Mouse (Mus musculus): ENCODE measurements around the gene Rack1. TPM values are rescaled to one million over a fixed set of nuclear protein-coding genes. Genes with fewer than 3 reads are reported as not detected.
A peak's percentile ranks its signal among the peaks of the same experiment; 100 is the strongest.
"Not testable (repeated sequence)": the region's sequence is repeated elsewhere in the genome, so short reads cannot be mapped to it uniquely, and the experiment has no call there.

Rack1 gene
- 512 and 565 TPM in 2 replicates for polyA plus RNA-seq (2016; fragmentation: Nextera tagmentation; extraction: Ambion mirVana)

DNA sequence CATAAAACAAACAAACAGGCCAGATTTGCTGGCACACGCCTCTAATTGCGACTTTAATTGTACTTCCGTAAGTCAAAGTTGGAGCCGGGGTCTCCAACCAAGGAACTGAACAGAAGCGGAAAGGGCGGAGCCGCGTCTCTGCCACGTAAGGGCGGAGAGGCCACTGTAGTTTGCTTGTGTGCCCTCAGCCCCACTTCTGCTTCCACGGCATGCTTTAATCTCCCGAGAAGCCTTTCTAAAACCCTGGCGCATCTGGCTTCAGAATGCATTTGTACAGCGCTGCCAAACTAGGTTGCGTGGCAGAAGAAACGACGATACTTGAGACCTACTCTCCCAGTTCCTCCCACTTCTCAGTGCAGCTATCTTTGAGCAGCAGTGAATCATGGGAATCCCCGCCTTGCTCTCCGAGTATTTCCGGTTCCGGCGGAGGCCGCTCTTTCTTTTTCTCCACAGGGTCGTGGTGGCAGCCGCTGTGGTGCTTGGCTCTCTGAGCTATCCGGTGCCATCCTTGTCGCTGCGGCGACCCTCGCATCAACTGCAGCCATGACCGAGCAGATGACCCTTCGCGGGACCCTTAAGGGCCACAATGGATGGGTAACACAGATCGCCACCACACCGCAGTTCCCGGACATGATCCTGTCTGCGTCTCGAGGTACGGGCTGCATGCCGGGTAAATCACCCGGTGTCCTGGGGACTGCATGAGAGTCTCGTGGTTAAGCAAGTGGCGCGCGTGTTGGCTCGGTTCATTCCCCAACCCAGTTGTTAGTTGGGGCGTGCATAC lies at the start of gene Rack1:
Rack1 (plus strand) TSS at position 412 of the 781 bp plus-strand sequence.
- Histone ChIP-seq H3K4me3 (replicated peaks) (peak within 1 kb of the TSS; percentile 78), H3K4me2 (peak within 1 kb of the TSS; percentile 92), H3K36me3 (replicated peaks) (peaks cover 39% of the 10 kb centered on the region), H3K27me3 (no peaks in the 10 kb centered on the region), H3K27ac (peak within 1 kb of the TSS; percentile 93), H3K9ac (peak within 1 kb of the TSS; percentile 89), H3K9me3 (no peaks in the 10 kb centered on the region), H3K4me1 (peaks cover 31% of the 10 kb centered on the region)
- WGBS: under 1% methylated on average over 47 of the region's 47 CpGs
- ATAC-seq (ENCODE audit: low FRiP score): peak; percentile 93

DNA sequence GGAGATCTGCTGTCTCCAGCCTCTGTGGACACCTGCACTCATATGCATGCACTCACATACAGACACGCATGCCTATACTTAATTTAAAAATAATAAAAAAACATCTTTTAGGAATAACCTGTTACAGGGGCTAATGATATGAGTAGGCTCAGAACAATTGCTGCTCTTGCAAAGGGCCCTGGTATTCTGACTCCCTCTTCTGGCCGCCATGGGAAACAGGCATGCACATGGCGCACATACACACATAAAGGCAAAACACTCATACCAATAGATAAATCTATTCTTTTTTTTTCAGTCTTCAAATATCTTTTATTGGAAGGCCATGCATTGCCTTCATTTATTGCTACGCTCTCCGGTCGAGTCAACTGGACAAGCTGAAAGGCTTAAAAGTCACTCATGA lies 49.7 kb upstream of the Rack1 start:
- no peaks in the 10 kb centered on the region for H3K9me3 ChIP-seq
- H3K4me1 ChIP-seq: no peaks in the 10 kb centered on the region
- 95% methylated on average over 6 of the region's 6 CpGs for WGBS
- no peak overlapping the region for H3K4me3 ChIP-seq (replicated peaks)
- H3K36me3 ChIP-seq (replicated peaks): no peaks in the 10 kb centered on the region
- H3K27me3 ChIP-seq: no peaks in the 10 kb centered on the region
- H3K4me2 ChIP-seq: no peak overlapping the region
- no peak overlapping the region for H3K27ac ChIP-seq
- H3K9ac ChIP-seq: no peak overlapping the region
- ATAC-seq (ENCODE audit: low FRiP score): no peak

DNA sequence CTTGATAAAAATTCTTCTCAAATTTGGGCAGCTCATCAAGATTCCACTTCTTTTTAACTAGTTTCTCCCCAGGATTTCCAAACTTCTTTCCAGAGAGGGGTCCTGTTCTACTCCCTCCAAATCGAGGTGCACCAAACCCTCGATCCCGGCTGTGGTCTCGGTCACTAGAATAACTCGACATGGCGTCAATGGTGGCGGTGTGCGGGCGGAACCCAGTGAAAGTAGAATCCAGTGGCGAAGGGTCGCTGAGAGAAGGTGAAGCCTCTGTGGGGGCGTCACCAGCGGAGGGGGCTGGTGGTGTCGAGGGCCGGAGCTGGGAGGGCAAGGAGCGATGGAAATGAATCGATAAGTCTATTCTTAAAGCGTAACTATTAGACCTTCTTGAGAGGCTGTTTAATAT lies 46.6 kb upstream of the Rack1 start:
- not testable (repeated sequence) for H3K27me3 ChIP-seq; H3K4me1 ChIP-seq; H3K4me3 ChIP-seq (replicated peaks); H3K4me2 ChIP-seq; H3K9ac ChIP-seq; ATAC-seq (ENCODE audit: low FRiP score); H3K36me3 ChIP-seq (replicated peaks); H3K27ac ChIP-seq; H3K9me3 ChIP-seq
- 94% methylated on average over 18 of the region's 18 CpGs for WGBS

DNA sequence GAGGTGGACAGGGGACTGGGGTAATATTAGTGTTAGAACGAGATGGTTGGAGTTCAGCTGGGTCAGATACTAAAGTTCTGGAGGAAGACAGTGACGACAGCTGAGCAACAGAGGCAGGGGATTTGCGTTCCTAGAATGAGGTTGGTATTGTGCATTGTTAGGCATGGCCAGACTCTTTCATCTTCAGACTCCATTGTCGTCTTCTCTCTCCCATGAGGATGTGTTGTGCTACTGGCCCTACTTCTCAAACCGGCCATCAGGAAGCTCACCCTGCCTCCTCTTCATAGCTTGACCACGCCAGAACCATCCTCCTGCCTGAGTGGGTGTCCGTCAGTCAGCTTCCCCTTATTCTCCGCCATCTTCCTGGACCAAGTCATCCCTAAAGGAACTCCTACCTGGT lies 41.1 kb upstream of the Rack1 start:
- Histone ChIP-seq H3K27me3 (no peaks in the 10 kb centered on the region), H3K4me1 (0 out of 2 replicates have a peak, but pooled peaks cover 4% of the 10 kb centered on the region), H3K36me3 (replicated peaks) (no peaks in the 10 kb centered on the region), H3K9ac (no peak overlapping the region), H3K27ac (no peak overlapping the region), H3K9me3 (no peaks in the 10 kb centered on the region), H3K4me3 (replicated peaks) (no peak overlapping the region), H3K4me2 (no peak overlapping the region)
- no peak for ATAC-seq (ENCODE audit: low FRiP score)
- WGBS: 83% methylated on average over 8 of the region's 8 CpGs

DNA sequence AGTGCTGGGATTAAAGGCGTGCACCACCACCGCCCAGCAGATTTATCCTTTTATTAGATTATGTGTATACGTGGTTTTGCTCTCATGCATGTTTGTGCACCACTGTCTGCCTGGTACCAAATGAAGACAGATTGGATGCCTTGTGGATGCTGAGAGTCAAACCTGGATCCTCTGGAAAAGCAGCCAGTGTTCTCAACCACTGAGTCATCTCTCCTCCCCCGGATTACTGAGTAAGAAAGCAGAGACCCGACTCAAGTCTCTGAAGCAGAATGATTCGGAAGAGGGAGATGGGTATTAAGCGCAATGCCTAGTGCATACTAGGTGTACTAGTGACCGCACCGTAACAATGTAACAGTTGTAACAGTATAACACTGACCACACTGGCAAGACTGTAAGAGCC lies 36.0 kb upstream of the Rack1 start:
- H3K4me1 ChIP-seq: no peaks in the 10 kb centered on the region
- 93% methylated on average over 9 of the region's 9 CpGs for WGBS
- no peak overlapping the region for H3K4me3 ChIP-seq (replicated peaks)
- H3K9me3 ChIP-seq: no peaks in the 10 kb centered on the region
- ATAC-seq (ENCODE audit: low FRiP score): no peak
- H3K4me2 ChIP-seq: no peak overlapping the region
- no peak overlapping the region for H3K27ac ChIP-seq
- no peak overlapping the region for H3K9ac ChIP-seq
- H3K36me3 ChIP-seq (replicated peaks): no peaks in the 10 kb centered on the region
- no peaks in the 10 kb centered on the region for H3K27me3 ChIP-seq

DNA sequence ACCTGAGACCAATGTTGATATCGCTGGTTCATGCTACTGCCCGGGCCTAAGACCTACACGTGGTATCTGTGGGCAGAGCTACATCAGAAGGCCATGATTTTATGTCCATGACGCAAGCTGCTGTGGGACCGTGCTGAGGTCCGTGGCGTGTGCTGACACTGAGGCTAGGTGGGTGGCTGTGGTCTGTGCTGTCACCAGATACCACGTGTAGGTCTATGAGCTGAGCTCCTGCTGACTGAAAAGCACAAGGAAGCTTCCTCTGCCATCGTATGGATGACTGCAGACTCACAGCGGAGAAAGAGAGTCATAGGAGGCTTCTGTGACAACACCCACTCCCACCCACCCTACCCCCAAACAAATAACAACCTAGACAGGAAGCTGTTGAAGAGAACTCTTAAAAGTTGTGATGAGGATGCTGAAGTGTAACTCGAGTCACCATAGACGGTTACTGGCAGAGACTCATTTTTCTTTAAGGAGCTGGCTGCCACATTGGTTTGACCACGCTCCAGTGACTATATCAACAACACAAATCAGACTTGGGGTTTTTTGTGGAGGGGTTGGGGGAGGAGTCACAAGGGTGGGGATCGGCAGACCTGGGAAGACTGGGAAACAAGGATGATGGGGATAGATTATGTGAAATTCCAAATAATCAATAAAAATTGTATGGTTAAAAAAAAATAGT lies 32.8 kb upstream of the Rack1 start:
- H3K9ac ChIP-seq: no peak overlapping the region
- WGBS: 90% methylated on average over 14 of the region's 14 CpGs
- ATAC-seq (ENCODE audit: low FRiP score): no peak

DNA sequence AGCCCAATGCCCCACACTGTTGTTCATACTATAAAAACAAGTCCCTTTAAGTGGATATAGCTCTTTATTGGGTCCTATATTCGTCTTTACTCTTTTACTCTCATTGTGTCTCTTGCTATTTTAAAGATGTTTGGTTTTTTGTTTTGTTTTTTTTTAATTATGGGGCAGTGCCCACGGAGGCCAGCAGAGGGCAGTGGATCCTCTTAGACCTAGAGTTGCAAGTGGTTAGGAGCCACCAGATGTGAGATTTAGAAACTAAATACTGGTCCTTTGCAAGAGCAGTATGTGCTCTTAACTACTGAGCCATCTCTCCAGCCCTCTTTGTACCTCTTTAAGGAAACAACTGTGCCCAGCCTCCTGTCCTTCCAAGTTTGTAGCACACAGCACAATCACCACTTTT lies 28.4 kb upstream of the Rack1 start:
- H3K9me3 ChIP-seq: no peaks in the 10 kb centered on the region
- WGBS: 5% methylated on average over 2 of the region's 2 CpGs
- H3K4me3 ChIP-seq (replicated peaks): no peak overlapping the region
- ATAC-seq (ENCODE audit: low FRiP score): no peak
- no peak overlapping the region for H3K27ac ChIP-seq
- no peak overlapping the region for H3K4me2 ChIP-seq
- H3K9ac ChIP-seq: no peak overlapping the region
- 0 out of 2 replicates have a peak, but pooled peaks cover 3% of the 10 kb centered on the region for H3K27me3 ChIP-seq
- H3K36me3 ChIP-seq (replicated peaks): no peaks in the 10 kb centered on the region
- peaks cover 5% of the 10 kb centered on the region; the same call in 1 of the 2 replicates for H3K4me1 ChIP-seq

More for the DNA sequence above, 32.8 kb upstream of the Rack1 start:
- Histone ChIP-seq H3K9me3 (no peaks in the 10 kb centered on the region), H3K4me3 (replicated peaks) (no peak overlapping the region), H3K27ac (no peak overlapping the region), H3K36me3 (replicated peaks) (no peaks in the 10 kb centered on the region), H3K4me2 (no peak overlapping the region), H3K4me1 (no peaks in the 10 kb centered on the region), H3K27me3 (no peaks in the 10 kb centered on the region)

DNA sequence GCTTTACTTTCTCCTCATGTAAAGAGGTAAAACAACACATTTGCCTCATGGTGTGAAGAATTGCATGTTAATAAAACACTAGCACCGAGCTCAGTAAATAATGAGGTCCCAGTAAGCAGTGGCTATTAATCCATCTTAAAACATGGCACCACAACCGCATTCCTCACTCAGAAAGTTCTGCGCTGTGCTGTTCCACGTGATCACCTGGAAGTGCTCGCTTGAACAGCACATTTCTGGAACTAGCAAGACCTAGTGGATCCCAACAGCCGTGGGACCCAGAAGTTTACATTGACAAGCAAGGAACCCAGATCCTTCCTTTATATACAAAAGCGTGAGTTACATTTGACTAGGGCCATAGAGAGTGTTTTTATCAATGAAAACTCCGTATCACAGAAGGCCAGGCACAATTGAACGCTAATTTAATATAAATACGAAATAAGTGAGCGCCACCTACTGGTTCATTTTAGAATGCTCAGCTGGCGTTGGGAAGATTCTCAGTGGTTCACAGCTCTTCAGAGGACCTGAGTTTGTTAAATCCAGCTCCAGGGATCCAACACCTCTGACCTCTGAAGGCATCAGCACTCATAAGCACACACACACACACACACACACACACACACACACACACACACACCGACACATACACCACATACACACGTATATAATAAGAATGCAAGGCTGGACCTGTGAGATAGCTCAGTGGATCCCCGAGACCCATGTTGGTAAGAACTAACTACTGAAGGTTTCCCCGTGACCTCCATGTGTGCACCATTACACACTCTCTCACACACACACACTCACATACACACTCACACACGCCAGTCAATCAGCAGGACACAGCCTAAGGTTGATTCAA lies 25.5 kb upstream of the Rack1 start:
- H3K9me3 ChIP-seq: no peaks in the 10 kb centered on the region
- peak; percentile 42; the same call in 1 of the 2 replicates for ATAC-seq (ENCODE audit: low FRiP score)
- H3K27me3 ChIP-seq: 0 out of 2 replicates have a peak, but pooled peaks cover 3% of the 10 kb centered on the region
- H3K4me1 ChIP-seq: peaks cover 5% of the 10 kb centered on the region; the same call in 1 of the 2 replicates
- 36% methylated on average over 17 of the region's 17 CpGs for WGBS
- no peak overlapping the region for H3K9ac ChIP-seq
- no peak overlapping the region for H3K4me3 ChIP-seq (replicated peaks)
- peak overlapping the region; percentile 32 for H3K4me2 ChIP-seq
- no peaks in the 10 kb centered on the region for H3K36me3 ChIP-seq (replicated peaks)
- H3K27ac ChIP-seq: no peak overlapping the region

DNA sequence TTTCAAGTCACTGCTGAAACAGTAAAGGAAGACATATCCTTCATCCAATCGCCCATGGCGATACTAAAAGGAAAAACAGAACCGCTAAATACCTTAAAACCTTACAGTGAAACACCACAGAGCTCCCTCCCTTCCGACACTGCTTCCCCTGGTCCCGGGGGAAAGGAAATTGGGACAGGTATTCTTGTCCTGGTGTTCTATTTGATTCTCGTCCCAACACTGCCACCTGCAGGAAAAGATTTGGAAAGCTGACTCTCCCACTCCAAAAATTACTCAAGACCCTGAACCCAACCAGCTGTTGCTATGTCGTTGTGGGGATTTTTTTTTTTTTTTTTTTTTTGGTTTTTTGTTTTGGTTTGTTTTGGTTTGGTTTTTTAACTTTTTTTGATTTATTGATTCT lies 24.6 kb upstream of the Rack1 start:
- no peaks in the 10 kb centered on the region for H3K9me3 ChIP-seq
- no peak overlapping the region for H3K4me2 ChIP-seq
- H3K27ac ChIP-seq: no peak overlapping the region
- 0 out of 2 replicates have a peak, but pooled peaks have one; percentile 47 for ATAC-seq (ENCODE audit: low FRiP score)
- peaks cover 5% of the 10 kb centered on the region; the same call in 1 of the 2 replicates for H3K4me1 ChIP-seq
- no peaks in the 10 kb centered on the region for H3K36me3 ChIP-seq (replicated peaks)
- no peak overlapping the region for H3K9ac ChIP-seq
- H3K4me3 ChIP-seq (replicated peaks): no peak overlapping the region
- H3K27me3 ChIP-seq: 0 out of 2 replicates have a peak, but pooled peaks cover 3% of the 10 kb centered on the region
- 3% methylated on average over 7 of the region's 7 CpGs for WGBS

DNA sequence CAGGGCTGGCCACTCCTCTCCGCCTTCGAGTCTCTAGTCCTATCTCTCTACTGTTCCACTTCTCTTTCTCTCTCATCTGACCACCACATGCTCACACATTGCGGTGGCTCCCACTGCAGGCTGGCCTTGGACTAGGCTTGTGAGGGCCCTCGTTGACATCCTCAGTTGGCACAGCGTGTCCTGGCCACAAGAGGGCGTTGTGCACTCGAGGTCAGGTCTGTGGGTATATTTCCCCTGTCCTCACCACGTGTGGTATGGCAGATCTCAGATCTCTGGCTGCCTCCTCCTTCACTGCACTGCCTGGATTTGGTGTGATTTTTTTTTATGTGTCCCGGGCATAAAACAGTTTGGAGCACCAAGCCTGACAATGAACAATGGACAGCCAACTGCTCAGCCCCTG lies 23.5 kb upstream of the Rack1 start:
- Histone ChIP-seq H3K4me3 (replicated peaks) (no peak overlapping the region), H3K4me2 (no peak overlapping the region), H3K4me1 (peaks cover 5% of the 10 kb centered on the region; the same call in 1 of the 2 replicates), H3K27ac (no peak overlapping the region), H3K36me3 (replicated peaks) (no peaks in the 10 kb centered on the region), H3K9me3 (no peaks in the 10 kb centered on the region), H3K9ac (no peak overlapping the region), H3K27me3 (0 out of 2 replicates have a peak, but pooled peaks cover 3% of the 10 kb centered on the region)
- no peak for ATAC-seq (ENCODE audit: low FRiP score)
- 44% methylated on average over 9 of the region's 9 CpGs for WGBS

DNA sequence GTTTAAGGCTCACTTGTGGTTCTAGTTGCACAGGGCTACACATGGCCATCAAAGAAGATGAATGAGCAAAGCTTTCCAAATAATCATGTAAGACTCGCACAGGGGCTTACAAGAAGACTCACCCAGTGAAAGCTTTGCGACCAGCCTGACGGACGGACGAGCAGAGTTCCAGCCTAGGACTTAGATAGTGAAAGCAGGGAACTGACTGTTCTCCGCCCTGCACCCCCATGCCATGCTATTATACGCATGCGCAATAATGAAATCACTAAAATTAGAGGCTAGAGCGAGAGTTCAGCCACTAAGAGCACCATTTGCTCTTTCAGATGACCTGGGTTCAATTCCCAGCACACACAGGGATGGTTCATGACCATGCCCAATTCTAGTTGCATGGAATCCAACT lies 22.8 kb upstream of the Rack1 start:
- no peak overlapping the region for H3K4me2 ChIP-seq
- no peak overlapping the region for H3K4me3 ChIP-seq (replicated peaks)
- 0 out of 2 replicates have a peak, but pooled peaks cover 3% of the 10 kb centered on the region for H3K27me3 ChIP-seq
- H3K36me3 ChIP-seq (replicated peaks): no peaks in the 10 kb centered on the region
- peaks cover 5% of the 10 kb centered on the region; the same call in 1 of the 2 replicates for H3K4me1 ChIP-seq
- ATAC-seq (ENCODE audit: low FRiP score): no peak
- no peaks in the 10 kb centered on the region for H3K9me3 ChIP-seq
- 93% methylated on average over 9 of the region's 9 CpGs for WGBS
- no peak overlapping the region for H3K9ac ChIP-seq
- no peak overlapping the region for H3K27ac ChIP-seq

DNA sequence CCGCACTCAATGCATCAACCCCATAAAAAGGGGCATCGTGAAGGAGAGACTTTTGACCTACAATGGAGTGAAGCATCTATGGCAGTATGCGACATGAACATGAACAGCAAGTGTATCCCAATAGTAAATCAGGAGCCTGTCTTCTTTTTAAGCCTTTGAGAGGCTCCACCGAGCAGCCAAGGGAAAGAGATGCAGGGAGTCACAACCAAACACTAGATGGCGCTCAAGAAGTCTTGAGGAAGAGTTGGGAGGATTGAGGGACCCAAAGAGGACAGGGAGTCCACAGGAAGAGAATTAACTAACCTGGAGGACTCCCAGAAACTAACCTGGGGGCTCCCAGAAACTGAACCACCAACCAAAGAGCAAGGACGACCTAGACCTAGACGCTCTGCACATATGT lies 20.7 kb upstream of the Rack1 start:
- ATAC-seq (ENCODE audit: low FRiP score): no peak
- no peaks in the 10 kb centered on the region for H3K9me3 ChIP-seq
- peaks cover 2% of the 10 kb centered on the region; the same call in 1 of the 2 replicates for H3K4me1 ChIP-seq
- H3K36me3 ChIP-seq (replicated peaks): no peaks in the 10 kb centered on the region
- no peak overlapping the region for H3K9ac ChIP-seq
- 0 out of 2 replicates have a peak, but pooled peaks cover 3% of the 10 kb centered on the region for H3K27me3 ChIP-seq
- WGBS: 37% methylated on average over 7 of the region's 7 CpGs
- H3K4me2 ChIP-seq: no peak overlapping the region
- H3K4me3 ChIP-seq (replicated peaks): no peak overlapping the region
- no peak overlapping the region for H3K27ac ChIP-seq

All from forebrain, embryonic 12.5 days (tissue).